Mouse (Mus musculus): ENCODE measurements around the gene Hspb7. TPM values are rescaled to one million over a fixed set of nuclear protein-coding genes. Genes with fewer than 3 reads are reported as not detected.

Hspb7 gene
- polyA plus RNA-seq, 1 experiment from 2014 or later, result not detected

GRCm38 (mm10) chr4:141468576-141468975, 48.0 kb downstream of the Hspb7 start:
- Histone ChIP-seq H3K36me3 (peaks cover 98% of the 10 kb centered on the region), H3K4me3 (no peak overlapping the region), H3K27me3 (ENCODE audit: low read depth, poor library complexity, severe bottlenecking) (no peaks in the 10 kb centered on the region), H3K27ac (replicated peaks) (no peak overlapping the region), H3K4me1 (peaks cover 9% of the 10 kb centered on the region; the same call in 1 of the 2 replicates), H3K9me3 (replicated peaks) (no peaks in the 10 kb centered on the region; the same call in 1 of the 2 replicates)
- DNase-seq (ENCODE audit: low spot score), result no peak
- 83% methylated on average over 10 of the region's 10 CpGs for WGBS

GRCm38 (mm10) chr4:141469343-141469742, 48.8 kb downstream of the Hspb7 start:
- WGBS, result 92% methylated on average over 9 of the region's 9 CpGs
- no peak overlapping the region for H3K27ac ChIP-seq (replicated peaks)
- H3K4me3 ChIP-seq, result no peak overlapping the region
- peaks cover 9% of the 10 kb centered on the region; the same call in 1 of the 2 replicates for H3K4me1 ChIP-seq
- DNase-seq (ENCODE audit: low spot score), result no peak
- H3K9me3 ChIP-seq (replicated peaks), result no peaks in the 10 kb centered on the region; the same call in 1 of the 2 replicates
- H3K36me3 ChIP-seq, result peaks cover 98% of the 10 kb centered on the region
- no peaks in the 10 kb centered on the region for H3K27me3 ChIP-seq (ENCODE audit: low read depth, poor library complexity, severe bottlenecking)

GRCm38 (mm10) chr4:141471491-141471890, 50.9 kb downstream of the Hspb7 start:
- no peaks in the 10 kb centered on the region; the same call in 1 of the 2 replicates for H3K9me3 ChIP-seq (replicated peaks)
- H3K27ac ChIP-seq (replicated peaks), result no peak overlapping the region
- no peaks in the 10 kb centered on the region for H3K27me3 ChIP-seq (ENCODE audit: low read depth, poor library complexity, severe bottlenecking)
- no peak overlapping the region for H3K4me3 ChIP-seq
- no peak for DNase-seq (ENCODE audit: low spot score)
- no peaks in the 10 kb centered on the region for H3K4me1 ChIP-seq
- 96% methylated on average over 16 of the region's 16 CpGs for WGBS
- H3K36me3 ChIP-seq, result peaks cover 98% of the 10 kb centered on the region

GRCm38 (mm10) chr4:141472641-141473321, 52.2 kb downstream of the Hspb7 start:
- WGBS, result 95% methylated on average over 32 of the region's 32 CpGs
- Histone ChIP-seq H3K4me3 (no peak overlapping the region), H3K36me3 (peaks cover 98% of the 10 kb centered on the region), H3K27ac (replicated peaks) (no peak overlapping the region), H3K9me3 (replicated peaks) (no peaks in the 10 kb centered on the region; the same call in 1 of the 2 replicates), H3K4me1 (no peaks in the 10 kb centered on the region), H3K27me3 (ENCODE audit: low read depth, poor library complexity, severe bottlenecking) (no peaks in the 10 kb centered on the region)
- no peak for DNase-seq (ENCODE audit: low spot score)

- DNase-seq (ENCODE audit: low spot score), result no peak
- 91% methylated on average over 19 of the region's 19 CpGs for WGBS
- no peak overlapping the region for H3K4me3 ChIP-seq
These were observed 53.9 kb downstream of the Hspb7 start for GRCm38 (mm10) chr4:141474431-141474830.

More at GRCm38 (mm10) chr4:141474431-141474830, 53.9 kb downstream of the Hspb7 start:
- H3K4me1 ChIP-seq, result no peaks in the 10 kb centered on the region
- no peaks in the 10 kb centered on the region; the same call in 1 of the 2 replicates for H3K9me3 ChIP-seq (replicated peaks)
- H3K27ac ChIP-seq (replicated peaks), result no peak overlapping the region
- H3K36me3 ChIP-seq, result peaks cover 100% of the 10 kb centered on the region
- no peaks in the 10 kb centered on the region for H3K27me3 ChIP-seq (ENCODE audit: low read depth, poor library complexity, severe bottlenecking)

Other genes starting within 250 kb of the Hspb7 start
- 7.4 and 7.5 TPM in 2 replicates for gene Rsg1, start 206.8 kb upstream of the Hspb7 start, polyA plus RNA-seq (2016; fragmentation: Nextera tagmentation; extraction: Ambion mirVana)
- 0.64 and 1.4 TPM in 2 replicates for gene Arhgef19, start 181.3 kb upstream of the Hspb7 start, polyA plus RNA-seq (2016; fragmentation: Nextera tagmentation; extraction: Ambion mirVana)
- gene Epha2, start 119.5 kb upstream of the Hspb7 start, polyA plus RNA-seq (2016; fragmentation: Nextera tagmentation; extraction: Ambion mirVana), result 3.6 and 3.7 TPM in 2 replicates
- 0.70 and 1.2 TPM in 2 replicates for gene Fam131c, start 52.6 kb upstream of the Hspb7 start, polyA plus RNA-seq (2016; fragmentation: Nextera tagmentation; extraction: Ambion mirVana)
- not detected in 2 replicates for gene Clcnka, start 22.1 kb upstream of the Hspb7 start, polyA plus RNA-seq (2016; fragmentation: Nextera tagmentation; extraction: Ambion mirVana)
- not detected in 2 replicates for gene Clcnkb, start 4.8 kb upstream of the Hspb7 start, polyA plus RNA-seq (2016; fragmentation: Nextera tagmentation; extraction: Ambion mirVana)
- gene Srarp, start 15.3 kb downstream of the Hspb7 start, polyA plus RNA-seq (2016; fragmentation: Nextera tagmentation; extraction: Ambion mirVana), result not detected in 2 replicates
- gene Zbtb17, start 23.9 kb downstream of the Hspb7 start, polyA plus RNA-seq (2016; fragmentation: Nextera tagmentation; extraction: Ambion mirVana), result 55.1 and 61.5 TPM in 2 replicates
- gene Spen, start 117.8 kb downstream of the Hspb7 start, polyA plus RNA-seq (2016; fragmentation: Nextera tagmentation; extraction: Ambion mirVana), result 12.3 and 14.8 TPM in 2 replicates
- gene Fblim1, start 185.3 kb downstream of the Hspb7 start, polyA plus RNA-seq (2016; fragmentation: Nextera tagmentation; extraction: Ambion mirVana), result 24.5 and 27.5 TPM in 2 replicates
- gene Tmem82, start 197.9 kb downstream of the Hspb7 start, polyA plus RNA-seq (2016; fragmentation: Nextera tagmentation; extraction: Ambion mirVana), result 0.98 and 1.3 TPM in 2 replicates
- 0.05 TPM in 1 of 2 replicates, not detected in the other for gene Slc25a34, start 203.0 kb downstream of the Hspb7 start, polyA plus RNA-seq (2016; fragmentation: Nextera tagmentation; extraction: Ambion mirVana)
- 2.9 and 4.2 TPM in 2 replicates for gene Plekhm2, start 244.1 kb downstream of the Hspb7 start, polyA plus RNA-seq (2016; fragmentation: Nextera tagmentation; extraction: Ambion mirVana)